Mouse (Mus musculus) limb, embryonic 10.5 days (tissue): ENCODE measurements around the gene Ap1b1. TPM values are rescaled to one million over a fixed set of nuclear protein-coding genes. Genes with fewer than 3 reads are reported as not detected.

Source experiments
- DNase-seq: peaks from one replicate; pipeline ENCODE4 v3.0.0-alpha.2; 2017; ENCODE audit warnings: low spot score
- H3K27ac ChIP-seq: fragments of 300-500 bp; sonication (generic); 2 replicates; pipeline ENCODE4 v1.5.1; 2016; ENCODE audit warnings: mild to moderate bottlenecking
- H3K27me3 ChIP-seq: fragments of 300-500 bp; sonication (generic); 2 replicates; pipeline ENCODE4 v1.6.1; 2016; ENCODE audit warnings: low read depth, mild to moderate bottlenecking; ENCODE audit not compliant: poor library complexity, severe bottlenecking
- H3K36me3 ChIP-seq: fragments of 300-500 bp; sonication (generic); 2 replicates; pipeline ENCODE4 v1.6.1; 2016; ENCODE audit warnings: mild to moderate bottlenecking, moderate library complexity
- H3K4me1 ChIP-seq: fragments of 300-500 bp; sonication (generic); 2 replicates; pipeline ENCODE4 v1.6.1; 2016
- H3K4me3 ChIP-seq: fragments of 300-500 bp; sonication (generic); 2 replicates; pipeline ENCODE4 v1.5.1; 2016; ENCODE audit warnings: mild to moderate bottlenecking, moderate library complexity
- H3K9me3 ChIP-seq: fragments of 300-500 bp; sonication (generic); replicated peaks from 2 replicates; pipeline ENCODE4 v1.6.1; 2016; ENCODE audit warnings: mild to moderate bottlenecking
- WGBS: fragments of 180-500 bp; shearing (Covaris S2); methylation state at CpG from one replicate; pipeline ENCODE4 v1.1.7; 2016; 5-methylcytosine and 5-hydroxymethylcytosine counted together
- polyA plus RNA-seq: library from polyadenylated mRNA; unstranded; fragments of >200 nt; fragmentation: Nextera tagmentation; extraction: Ambion mirVana; gene quantifications from 2 replicates; pipeline ENCODE4 v1.2.1, GENCODE M21; 2016

Ap1b1 gene
- polyA plus RNA-seq, 1 experiment from 2014 or later = 60.2 TPM

- no peak for DNase-seq
- no peaks in the 10 kb centered on the region for H3K9me3 ChIP-seq
- peaks cover 11% of the 10 kb centered on the region for H3K4me1 ChIP-seq
- no peaks in the 10 kb centered on the region for H3K36me3 ChIP-seq
- H3K27ac ChIP-seq = no peak overlapping the region
- 82% methylated on average over 10 of the region's 10 CpGs for WGBS
- no peak overlapping the region for H3K4me3 ChIP-seq
- H3K27me3 ChIP-seq = peaks cover 28% of the 10 kb centered on the region
Measured at GRCm38 (mm10) chr11:5051629-5052028, 65.0 kb downstream of the Ap1b1 start.

- DNase-seq = no peak
Measured at GRCm38 (mm10) chr11:5052200-5052854, 65.7 kb downstream of the Ap1b1 start.

GRCm38 (mm10) chr11:5054151-5054550, 67.5 kb downstream of the Ap1b1 start:
- Histone ChIP-seq H3K4me3 (no peak overlapping the region), H3K36me3 (no peaks in the 10 kb centered on the region), H3K4me1 (peaks cover 31% of the 10 kb centered on the region), H3K27me3 (peaks cover 53% of the 10 kb centered on the region), H3K27ac (no peak overlapping the region), H3K9me3 (no peaks in the 10 kb centered on the region)
- DNase-seq = no peak
- WGBS = 89% methylated on average over 14 of the region's 14 CpGs

More at GRCm38 (mm10) chr11:5052200-5052854, 65.7 kb downstream of the Ap1b1 start:
- Histone ChIP-seq H3K4me1 (peaks cover 13% of the 10 kb centered on the region), H3K36me3 (no peaks in the 10 kb centered on the region), H3K27me3 (peaks cover 35% of the 10 kb centered on the region), H3K4me3 (no peak overlapping the region), H3K9me3 (no peaks in the 10 kb centered on the region), H3K27ac (no peak overlapping the region)
- 76% methylated on average over 10 of the region's 10 CpGs for WGBS

- no peaks in the 10 kb centered on the region for H3K9me3 ChIP-seq
- H3K36me3 ChIP-seq = no peaks in the 10 kb centered on the region
- no peak overlapping the region for H3K27ac ChIP-seq
- H3K27me3 ChIP-seq = peaks cover 59% of the 10 kb centered on the region
- WGBS = 65% methylated on average over 6 of the region's 6 CpGs
- peaks cover 38% of the 10 kb centered on the region for H3K4me1 ChIP-seq
- H3K4me3 ChIP-seq = no peak overlapping the region
- DNase-seq = no peak
Measured at GRCm38 (mm10) chr11:5054874-5055273, 68.2 kb downstream of the Ap1b1 start.

- DNase-seq = no peak
Measured at GRCm38 (mm10) chr11:5055945-5056938, 69.6 kb downstream of the Ap1b1 start.

GRCm38 (mm10) chr11:5057064-5057463, 70.4 kb downstream of the Ap1b1 start:
- H3K27me3 ChIP-seq = peaks cover 79% of the 10 kb centered on the region
- H3K4me1 ChIP-seq = peaks cover 54% of the 10 kb centered on the region
- H3K36me3 ChIP-seq = peaks cover 4% of the 10 kb centered on the region; the same call in 1 of the 2 replicates
- H3K27ac ChIP-seq = no peak overlapping the region
- 50% methylated on average over 8 of the region's 8 CpGs for WGBS
- no peak overlapping the region for H3K4me3 ChIP-seq
- DNase-seq = no peak
- H3K9me3 ChIP-seq = no peaks in the 10 kb centered on the region

More at GRCm38 (mm10) chr11:5055945-5056938, 69.6 kb downstream of the Ap1b1 start:
- Histone ChIP-seq H3K4me1 (peaks cover 45% of the 10 kb centered on the region), H3K27ac (no peak overlapping the region; the same call in 1 of the 2 replicates), H3K27me3 (peaks cover 71% of the 10 kb centered on the region), H3K4me3 (no peak overlapping the region), H3K36me3 (peaks cover 4% of the 10 kb centered on the region; the same call in 1 of the 2 replicates), H3K9me3 (no peaks in the 10 kb centered on the region)
- WGBS = 32% methylated on average over 23 of the region's 23 CpGs

- Histone ChIP-seq H3K4me1 (peaks cover 58% of the 10 kb centered on the region), H3K27ac (no peak overlapping the region), H3K36me3 (peaks cover 4% of the 10 kb centered on the region; the same call in 1 of the 2 replicates), H3K4me3 (peak overlapping the region; percentile 48), H3K27me3 (peaks cover 83% of the 10 kb centered on the region), H3K9me3 (no peaks in the 10 kb centered on the region)
- DNase-seq = peak; percentile 54
- 17% methylated on average over 8 of the region's 8 CpGs for WGBS
Measured at GRCm38 (mm10) chr11:5057541-5057855, 70.9 kb downstream of the Ap1b1 start.

GRCm38 (mm10) chr11:5057856-5058641, 71.4 kb downstream of the Ap1b1 start, which contains the start of gene Rasl10a:
Rasl10a (plus strand) TSS chr11:5058128.
- Histone ChIP-seq H3K4me3 (peak within 1 kb of the TSS; percentile 48), H3K36me3 (peaks cover 4% of the 10 kb centered on the region; the same call in 1 of the 2 replicates), H3K4me1 (peaks cover 63% of the 10 kb centered on the region), H3K9me3 (no peaks in the 10 kb centered on the region), H3K27ac (0 out of 2 replicates have a peak within 1 kb of the TSS, but pooled peaks have one; percentile 9), H3K27me3 (peaks cover 89% of the 10 kb centered on the region)
- WGBS = 2% methylated on average over 68 of the region's 77 CpGs
- DNase-seq = peak; percentile 72

- Histone ChIP-seq H3K4me3 (no peak overlapping the region), H3K4me1 (peaks cover 66% of the 10 kb centered on the region)
Measured at GRCm38 (mm10) chr11:5058783-5059182, 72.2 kb downstream of the Ap1b1 start.

GRCm38 (mm10) chr11:5059230-5059629, 72.6 kb downstream of the Ap1b1 start:
- H3K4me3 ChIP-seq = no peak overlapping the region
- peaks cover 71% of the 10 kb centered on the region for H3K4me1 ChIP-seq
- H3K27ac ChIP-seq = no peak overlapping the region
- 24% methylated on average over 14 of the region's 14 CpGs for WGBS
- DNase-seq = peak; percentile 53
- peaks cover 4% of the 10 kb centered on the region; the same call in 1 of the 2 replicates for H3K36me3 ChIP-seq
- no peaks in the 10 kb centered on the region for H3K9me3 ChIP-seq
- H3K27me3 ChIP-seq = peaks cover 99% of the 10 kb centered on the region

More at GRCm38 (mm10) chr11:5058783-5059182, 72.2 kb downstream of the Ap1b1 start:
- no peak for DNase-seq
- no peak overlapping the region for H3K27ac ChIP-seq
- WGBS = 27% methylated on average over 9 of the region's 9 CpGs
- peaks cover 96% of the 10 kb centered on the region for H3K27me3 ChIP-seq
- no peaks in the 10 kb centered on the region for H3K9me3 ChIP-seq
- peaks cover 4% of the 10 kb centered on the region; the same call in 1 of the 2 replicates for H3K36me3 ChIP-seq

GRCm38 (mm10) chr11:5059704-5060156, 73.1 kb downstream of the Ap1b1 start:
- 11% methylated on average over 27 of the region's 27 CpGs for WGBS
- DNase-seq = peak; percentile 68

More at GRCm38 (mm10) chr11:5059704-5060156, 73.1 kb downstream of the Ap1b1 start:
- Histone ChIP-seq H3K9me3 (no peaks in the 10 kb centered on the region), H3K36me3 (peaks cover 4% of the 10 kb centered on the region; the same call in 1 of the 2 replicates), H3K4me3 (no peak overlapping the region), H3K27ac (no peak overlapping the region), H3K4me1 (peaks cover 76% of the 10 kb centered on the region), H3K27me3 (peaks cover 100% of the 10 kb centered on the region)
